Mouse (Mus musculus) liver, adult 2 months (tissue): ENCODE measurements around the gene Thumpd1. TPM values are rescaled to one million over a fixed set of nuclear protein-coding genes. Genes with fewer than 3 reads are reported as not detected.
"Not testable (repeated sequence)": the region's sequence is repeated elsewhere in the genome, so short reads cannot be mapped to it uniquely, and the experiment has no call there.

Experiments
- DNase-seq: peaks from one replicate; pipeline ENCODE4 v3.0.0-alpha.2; 2011; ENCODE audit warnings: low read depth, low spot score; ENCODE audit errors: extremely low read depth
- H3K27ac ChIP-seq: fragments of 200-500 bp; replicated peaks from 2 replicates; pipeline ENCODE4 v1.5.1; 2012; ENCODE audit warnings: low read depth, mild to moderate bottlenecking, control low read depth, inconsistent platforms, low read length; ENCODE audit not compliant: insufficient read depth
- H3K27me3 ChIP-seq: fragments of 200-500 bp; 2 replicates; pipeline ENCODE4 v1.6.1; 2012; ENCODE audit warnings: mild to moderate bottlenecking, moderate library complexity, low read length, inconsistent platforms; ENCODE audit not compliant: control insufficient read depth, insufficient read depth
- H3K36me3 ChIP-seq: fragments of 200-500 bp; 2 replicates; pipeline ENCODE4 v1.6.1; 2012; ENCODE audit warnings: low read length, inconsistent platforms; ENCODE audit not compliant: control insufficient read depth, insufficient read depth
- H3K4me1 ChIP-seq: fragments of 200-500 bp; 2 replicates; pipeline ENCODE4 v1.6.1; 2011; ENCODE audit warnings: low read length; ENCODE audit not compliant: control insufficient read depth, insufficient read depth
- H3K4me3 ChIP-seq: fragments of 200-500 bp; 2 replicates; pipeline ENCODE4 v1.5.1; 2011; ENCODE audit warnings: low read depth, mild to moderate bottlenecking, control low read depth, low read length, moderate library complexity; ENCODE audit not compliant: insufficient read depth
- H3K79me2 ChIP-seq: fragments of 200-500 bp; 2 replicates; pipeline ENCODE4 v1.6.1; 2012; ENCODE audit warnings: inconsistent platforms, mild to moderate bottlenecking, low read length, moderate library complexity; ENCODE audit not compliant: control insufficient read depth, insufficient read depth
- H3K9ac ChIP-seq: fragments of 200-500 bp; 2 replicates; pipeline ENCODE4 v1.6.1; 2012; ENCODE audit warnings: low read depth, mild to moderate bottlenecking, control low read depth, inconsistent platforms, low read length
- CTCF ChIP-seq: fragments of 200-500 bp; IDR thresholded peaks from 2 replicates; pipeline ENCODE4 v1.5.1; 2011; ENCODE audit warnings: low read depth, low read length, control low read depth
- POLR2A ChIP-seq: fragments of 200-500 bp; IDR thresholded peaks from 2 replicates; pipeline ENCODE4 v1.6.1; 2011; ENCODE audit warnings: low read length, control low read depth; ENCODE audit not compliant: insufficient read depth; ENCODE audit errors: extremely low read depth
- WGBS: fragments of 180-500 bp; shearing (Covaris S2); methylation state at CpG from one replicate; pipeline ENCODE4 v1.1.7; 2018; 5-methylcytosine and 5-hydroxymethylcytosine counted together
- polyA plus RNA-seq: library from polyadenylated mRNA; depleted of rRNA; stranded (reverse); fragments of >200 nt; gene quantifications from 2 replicates; pipeline ENCODE4 v1.2.3, GENCODE M21; 2012
- total RNA-seq: library from RNA; depleted of rRNA; stranded (reverse); fragments of >200 nt; gene quantifications from 2 replicates; pipeline ENCODE4 v1.2.3, GENCODE M21; 2014

The Thumpd1 gene
- total and polyA plus RNA-seq, 2 experiments: 7.2 to 11.8 TPM

DNA sequence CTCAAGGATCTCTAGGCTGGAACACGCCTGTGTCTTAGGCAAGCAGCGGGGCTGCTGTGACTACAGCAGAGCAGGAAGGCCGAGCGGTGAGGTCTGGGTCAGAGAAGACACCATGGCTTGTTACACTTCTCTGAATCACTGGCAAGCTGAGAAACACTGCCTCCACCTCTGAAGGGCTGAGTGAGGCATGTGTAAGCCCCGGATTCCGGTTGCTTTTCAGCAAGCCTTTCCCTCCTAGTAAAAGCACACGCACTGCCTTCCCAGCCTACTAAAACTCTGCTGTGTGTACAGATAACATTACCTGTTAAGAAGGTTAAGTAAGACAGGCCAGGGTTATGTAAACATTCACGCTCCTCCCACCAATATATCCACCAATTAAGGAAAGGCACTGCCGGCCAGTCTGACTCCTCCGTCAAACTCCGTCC, 39.9 kb upstream of the Thumpd1 start, which contains the start of gene Acsm3:
Gene Acsm3 (plus strand): TSS at position 397 of the 425 bp plus-strand sequence.
- peak within 1 kb of the TSS; percentile 79 for H3K9ac ChIP-seq
- H3K79me2 ChIP-seq: peaks cover 4% of the 10 kb centered on the region; the same call in 1 of the 2 replicates
- DNase-seq: peak; percentile 98
- no peak for TF ChIP-seq CTCF
- peak; percentile 57; the same call in 1 of the 2 replicates for TF ChIP-seq POLR2A
- H3K27me3 ChIP-seq: no peaks in the 10 kb centered on the region
- WGBS: 16% methylated on average over 11 of the region's 11 CpGs
- H3K4me1 ChIP-seq: peaks cover 7% of the 10 kb centered on the region
- H3K27ac ChIP-seq: peak within 1 kb of the TSS; percentile 98
- peaks cover 1% of the 10 kb centered on the region; the same call in 1 of the 2 replicates for H3K36me3 ChIP-seq
- H3K4me3 ChIP-seq: peak within 1 kb of the TSS; percentile 64

DNA sequence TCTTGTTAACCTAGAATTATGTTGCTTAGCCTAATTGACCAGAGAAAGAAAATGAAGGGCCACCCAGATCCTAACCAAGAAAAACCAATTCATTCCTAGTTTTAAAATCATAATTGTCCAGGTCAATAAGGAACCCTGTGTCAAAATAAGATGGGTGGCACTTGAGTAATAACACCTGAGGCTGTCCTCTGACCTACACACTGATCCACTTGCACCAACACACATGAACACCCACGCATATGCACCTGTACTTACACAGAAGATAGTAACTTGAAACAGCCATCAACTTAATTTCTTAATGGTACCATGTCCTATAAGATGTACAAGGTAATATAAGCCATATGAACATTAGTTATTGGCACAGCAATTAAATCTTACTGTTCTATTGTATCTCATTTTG, 33.1 kb upstream of the Thumpd1 start:
- no peak overlapping the region for H3K27ac ChIP-seq
- no peak for TF ChIP-seq POLR2A
- TF ChIP-seq CTCF: no peak
- H3K9ac ChIP-seq: no peak overlapping the region
- H3K79me2 ChIP-seq: no peaks in the 10 kb centered on the region; the same call in 1 of the 2 replicates
- 92% methylated on average over 1 of the region's 1 CpGs for WGBS
- H3K4me3 ChIP-seq: no peak overlapping the region
- H3K4me1 ChIP-seq: peaks cover 8% of the 10 kb centered on the region
- DNase-seq: no peak
- H3K27me3 ChIP-seq: no peaks in the 10 kb centered on the region
- no peaks in the 10 kb centered on the region for H3K36me3 ChIP-seq

DNA sequence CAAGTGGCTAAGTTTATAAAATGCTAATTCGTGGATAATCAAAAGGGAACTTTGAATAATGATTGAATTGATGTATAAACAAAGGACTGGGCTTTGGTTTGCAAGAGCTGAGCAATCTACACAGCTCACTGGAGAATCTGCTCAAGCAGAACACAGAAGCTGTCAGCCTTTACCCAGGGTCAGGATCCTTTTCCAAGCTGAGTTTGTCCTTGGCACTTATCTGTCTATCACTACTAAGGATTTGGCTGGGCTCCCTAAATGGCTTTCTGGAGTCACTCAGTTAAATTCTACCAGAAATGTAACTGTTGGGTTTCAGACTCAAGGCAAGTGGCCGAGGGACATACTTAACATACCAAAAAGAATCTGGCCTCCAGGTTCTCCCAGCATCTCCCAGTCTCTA, 29.3 kb upstream of the Thumpd1 start:
- H3K27ac ChIP-seq: peak overlapping the region; percentile 55
- TF ChIP-seq POLR2A (no peak), CTCF (no peak)
- 12% methylated on average over 2 of the region's 2 CpGs for WGBS

DNA sequence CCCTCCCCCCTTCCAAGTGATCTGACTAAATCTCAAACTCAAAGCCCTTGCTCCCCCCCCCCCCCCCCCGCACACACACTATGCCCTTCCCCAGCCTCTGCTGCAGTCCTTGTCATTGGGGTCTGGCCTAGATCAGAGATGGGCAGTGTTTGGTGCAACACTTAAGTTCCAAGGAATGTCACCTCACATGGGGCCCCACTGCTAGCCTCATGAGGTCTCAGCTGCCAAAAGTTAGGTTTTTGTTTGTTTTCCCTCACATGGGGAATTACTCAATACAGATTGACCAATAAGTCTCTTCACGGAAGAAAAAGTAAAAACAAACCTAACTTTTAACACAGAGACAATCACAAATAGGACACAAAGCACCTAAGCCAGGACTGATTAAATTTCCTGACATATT, 28.2 kb upstream of the Thumpd1 start:
- no peaks in the 10 kb centered on the region; the same call in 1 of the 2 replicates for H3K79me2 ChIP-seq
- H3K27ac ChIP-seq: peak overlapping the region; percentile 55; the same call in 1 of the 2 replicates
- no peaks in the 10 kb centered on the region for H3K36me3 ChIP-seq
- 14% methylated on average over 2 of the region's 2 CpGs for WGBS
- no peak overlapping the region for H3K9ac ChIP-seq
- peaks cover 12% of the 10 kb centered on the region for H3K4me1 ChIP-seq
- DNase-seq: peak; percentile 97
- H3K4me3 ChIP-seq: no peak overlapping the region
- no peaks in the 10 kb centered on the region for H3K27me3 ChIP-seq
- TF ChIP-seq CTCF (no peak), POLR2A (no peak)

More for the DNA sequence above, 29.3 kb upstream of the Thumpd1 start:
- peak; percentile 78 for DNase-seq
- no peak overlapping the region for H3K9ac ChIP-seq
- no peaks in the 10 kb centered on the region for H3K27me3 ChIP-seq
- no peak overlapping the region for H3K4me3 ChIP-seq
- no peaks in the 10 kb centered on the region for H3K36me3 ChIP-seq
- H3K79me2 ChIP-seq: no peaks in the 10 kb centered on the region; the same call in 1 of the 2 replicates
- H3K4me1 ChIP-seq: peaks cover 12% of the 10 kb centered on the region

DNA sequence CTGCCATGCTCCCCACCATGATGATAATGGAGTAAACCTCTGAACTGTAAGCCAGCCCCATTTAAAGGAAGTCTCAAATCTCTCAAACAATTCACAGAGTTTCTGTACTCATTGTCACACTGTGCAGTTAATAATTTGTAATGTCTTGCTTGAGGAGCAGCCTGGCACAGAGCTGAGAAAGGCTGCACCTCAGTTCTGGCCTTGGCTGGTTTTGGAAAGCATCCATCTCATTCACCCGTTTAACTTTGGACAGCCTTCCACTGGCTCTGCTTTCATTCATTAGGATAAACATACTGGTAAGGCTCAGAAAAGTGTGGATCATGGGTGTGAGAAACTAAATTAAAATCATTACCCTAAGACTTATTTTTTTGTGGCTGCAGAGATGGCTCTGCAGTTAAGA, 25.3 kb upstream of the Thumpd1 start:
- no peak overlapping the region for H3K9ac ChIP-seq
- WGBS: 21% methylated on average over 1 of the region's 1 CpGs
- TF ChIP-seq POLR2A: no peak
- TF ChIP-seq CTCF: no peak
- H3K4me1 ChIP-seq: peaks cover 12% of the 10 kb centered on the region
- H3K4me3 ChIP-seq: no peak overlapping the region
- H3K36me3 ChIP-seq: no peaks in the 10 kb centered on the region
- H3K27me3 ChIP-seq: no peaks in the 10 kb centered on the region
- peak overlapping the region; percentile 80 for H3K27ac ChIP-seq
- DNase-seq: peak; percentile 95
- H3K79me2 ChIP-seq: no peaks in the 10 kb centered on the region

DNA sequence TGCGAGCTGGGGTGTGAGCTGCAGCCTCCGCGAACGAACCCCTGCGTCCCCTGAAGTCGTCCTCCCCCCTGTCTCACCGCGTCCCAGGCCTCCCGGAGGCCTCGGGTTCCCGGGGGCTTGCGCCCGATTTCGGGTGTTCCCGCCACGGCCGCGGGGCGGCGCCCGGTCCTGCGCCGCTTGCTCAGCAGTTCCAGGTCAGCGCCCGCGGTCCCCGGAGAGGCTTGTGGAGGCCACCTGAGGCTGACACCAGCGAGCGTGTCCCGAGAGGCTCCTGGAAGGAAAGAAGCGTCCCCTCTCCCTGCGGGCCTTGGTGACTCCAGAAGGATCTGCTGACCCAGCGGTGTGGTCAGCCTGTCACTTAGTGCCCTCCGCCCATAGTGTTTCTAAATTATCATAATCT, 23.7 kb upstream of the Thumpd1 start:
- no peak for TF ChIP-seq POLR2A
- peak; percentile 68 for TF ChIP-seq CTCF
- Histone ChIP-seq H3K27me3 (no peaks in the 10 kb centered on the region), H3K4me1 (peaks cover 6% of the 10 kb centered on the region), H3K36me3 (no peaks in the 10 kb centered on the region), H3K27ac (no peak overlapping the region), H3K9ac (peak overlapping the region; percentile 67), H3K4me3 (no peak overlapping the region; the same call in 1 of the 2 replicates), H3K79me2 (no peaks in the 10 kb centered on the region)
- 9% methylated on average over 34 of the region's 34 CpGs for WGBS
- peak; percentile 49 for DNase-seq

DNA sequence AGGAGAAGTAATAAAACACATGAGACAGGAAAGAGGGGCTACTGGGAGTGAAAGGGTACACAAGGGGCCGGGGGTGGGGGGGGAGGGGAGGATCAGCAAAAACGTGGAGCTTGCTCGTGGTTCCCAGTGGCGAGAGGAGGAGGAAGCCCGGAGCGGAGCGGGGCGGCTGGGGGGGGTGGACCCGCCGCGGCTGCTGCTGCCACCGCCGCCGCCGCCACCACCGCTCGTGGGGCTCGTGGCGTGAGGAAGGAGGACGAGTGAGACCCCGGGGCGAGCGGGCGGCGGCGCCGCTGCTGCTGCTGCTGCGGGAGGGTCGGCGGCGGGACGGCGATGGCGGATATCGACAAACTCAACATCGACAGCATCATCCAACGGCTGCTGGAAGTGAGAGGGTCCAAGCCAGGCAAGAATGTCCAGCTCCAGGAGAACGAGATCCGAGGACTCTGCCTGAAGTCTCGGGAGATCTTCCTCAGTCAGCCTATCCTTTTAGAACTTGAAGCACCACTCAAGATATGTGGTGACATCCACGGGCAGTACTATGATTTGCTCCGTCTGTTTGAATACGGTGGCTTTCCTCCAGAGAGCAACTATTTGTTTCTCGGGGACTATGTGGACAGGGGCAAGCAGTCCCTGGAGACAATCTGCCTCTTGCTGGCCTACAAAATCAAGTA, 19.3 kb upstream of the Thumpd1 start:
- not testable (repeated sequence) for DNase-seq, H3K79me2 ChIP-seq, H3K4me3 ChIP-seq, H3K9ac ChIP-seq, H3K27ac ChIP-seq, H3K27me3 ChIP-seq, H3K36me3 ChIP-seq, H3K4me1 ChIP-seq
- WGBS: 6% methylated on average over 39 of the region's 44 CpGs
